Mouse (Mus musculus): ENCODE measurements around the gene Rasgrf1. TPM values are rescaled to one million over a fixed set of nuclear protein-coding genes. Genes with fewer than 3 reads are reported as not detected.

Gene Rasgrf1
- polyA plus RNA-seq, 1 experiment from 2014 or later: not detected

DNA sequence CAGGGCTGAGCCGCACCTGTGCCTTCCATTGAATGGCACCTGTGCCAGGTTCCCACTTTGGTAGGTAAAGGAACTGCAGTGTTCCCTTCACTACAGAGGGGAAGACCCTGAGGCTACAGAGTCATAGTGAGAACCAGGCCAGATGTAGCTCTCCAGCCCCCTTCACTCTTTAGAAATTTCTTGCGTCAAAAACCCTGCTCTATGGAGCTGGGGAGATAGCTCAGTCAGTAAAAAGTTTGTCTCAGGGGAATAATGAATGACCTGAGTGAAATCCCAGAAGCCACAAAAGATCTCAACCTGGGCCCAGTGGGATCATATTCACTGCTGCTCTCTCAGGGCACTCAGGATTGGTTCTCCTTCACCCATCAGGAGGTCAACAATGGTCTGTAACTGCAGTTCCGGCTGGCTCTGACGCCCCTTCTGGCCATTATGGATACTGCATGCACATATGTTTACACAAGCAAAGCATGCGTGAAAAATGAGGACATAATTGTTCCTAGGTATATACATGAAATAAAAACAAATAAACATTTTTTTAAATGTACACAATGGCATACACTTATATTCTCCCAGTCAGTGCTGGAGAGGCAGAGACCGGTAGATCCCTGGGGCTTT lies 59.2 kb downstream of the Rasgrf1 start:
- H3K9me3 ChIP-seq (ENCODE audit: control insufficient read depth, low read length): no peaks in the 10 kb centered on the region
- DNase-seq (ENCODE audit: low spot score) (no peak), ATAC-seq (replicated peaks; ENCODE audit: low FRiP score) (no peak)
- WGBS: 73% methylated on average over 6 of the region's 6 CpGs
- no peaks in the 10 kb centered on the region for H3K4me1 ChIP-seq (replicated peaks; ENCODE audit: control insufficient read depth, insufficient read depth, low read length)
- no peak overlapping the region for H3K4me2 ChIP-seq
- H3K4me3 ChIP-seq (ENCODE audit: low read depth, low read length): no peak overlapping the region
- H3K36me3 ChIP-seq (ENCODE audit: control insufficient read depth, insufficient read depth, low read length): no peaks in the 10 kb centered on the region
- H3K27me3 ChIP-seq (replicated peaks; ENCODE audit: control insufficient read depth, insufficient read depth, low read length): 0 out of 2 replicates have a peak, but pooled peaks cover 2% of the 10 kb centered on the region
- no peak overlapping the region for H3K27ac ChIP-seq (ENCODE audit: low read depth, low read length)
- H3K9ac ChIP-seq (ENCODE audit: low read depth, low read length): no peak overlapping the region

DNA sequence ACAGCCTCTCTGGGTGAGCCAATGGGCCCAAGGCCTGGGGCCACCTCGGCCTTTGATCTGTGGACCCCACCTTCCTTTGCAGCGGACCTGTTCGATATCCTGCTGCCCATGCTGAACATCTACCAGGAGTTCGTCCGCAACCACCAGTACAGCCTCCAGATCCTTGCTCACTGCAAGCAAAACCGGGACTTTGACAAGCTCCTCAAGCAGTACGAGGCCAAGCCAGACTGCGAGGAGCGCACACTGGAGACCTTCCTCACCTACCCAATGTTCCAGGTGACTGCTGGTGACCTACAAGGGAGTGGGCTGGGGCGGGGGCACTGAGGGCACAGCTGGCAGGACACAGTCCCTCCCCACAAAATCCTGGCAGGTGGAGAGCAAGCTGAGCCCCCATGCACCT lies 60.6 kb downstream of the Rasgrf1 start:
- Histone ChIP-seq H3K9me3 (ENCODE audit: control insufficient read depth, low read length) (no peaks in the 10 kb centered on the region), H3K27ac (ENCODE audit: low read depth, low read length) (no peak overlapping the region), H3K36me3 (ENCODE audit: control insufficient read depth, insufficient read depth, low read length) (no peaks in the 10 kb centered on the region), H3K4me3 (ENCODE audit: low read depth, low read length) (no peak overlapping the region), H3K4me1 (replicated peaks; ENCODE audit: control insufficient read depth, insufficient read depth, low read length) (no peaks in the 10 kb centered on the region), H3K4me2 (no peak overlapping the region), H3K9ac (ENCODE audit: low read depth, low read length) (no peak overlapping the region), H3K27me3 (replicated peaks; ENCODE audit: control insufficient read depth, insufficient read depth, low read length) (0 out of 2 replicates have a peak, but pooled peaks cover 2% of the 10 kb centered on the region)
- WGBS: 86% methylated on average over 10 of the region's 10 CpGs
- DNase-seq (ENCODE audit: low spot score): no peak
- ATAC-seq (replicated peaks; ENCODE audit: low FRiP score): no peak

- Histone ChIP-seq H3K36me3 (ENCODE audit: control insufficient read depth, insufficient read depth, low read length) (no peaks in the 10 kb centered on the region), H3K4me3 (ENCODE audit: low read depth, low read length) (no peak overlapping the region), H3K4me1 (replicated peaks; ENCODE audit: control insufficient read depth, insufficient read depth, low read length) (no peaks in the 10 kb centered on the region), H3K4me2 (no peak overlapping the region), H3K27me3 (replicated peaks; ENCODE audit: control insufficient read depth, insufficient read depth, low read length) (0 out of 2 replicates have a peak, but pooled peaks cover 2% of the 10 kb centered on the region), H3K27ac (ENCODE audit: low read depth, low read length) (no peak overlapping the region), H3K9ac (ENCODE audit: low read depth, low read length) (no peak overlapping the region), H3K9me3 (ENCODE audit: control insufficient read depth, low read length) (no peaks in the 10 kb centered on the region)
- WGBS: 67% methylated on average over 11 of the region's 11 CpGs
- DNase-seq (ENCODE audit: low spot score) (no peak), ATAC-seq (replicated peaks; ENCODE audit: low FRiP score) (no peak)
These were observed 61.3 kb downstream of the Rasgrf1 start for GRCm38 (mm10) chr9:89970886-89971486.

GRCm38 (mm10) chr9:89972321-89972720 lies 62.6 kb downstream of the Rasgrf1 start:
- 0 out of 2 replicates have a peak, but pooled peaks cover 2% of the 10 kb centered on the region for H3K27me3 ChIP-seq (replicated peaks; ENCODE audit: control insufficient read depth, insufficient read depth, low read length)
- no peak overlapping the region for H3K4me2 ChIP-seq
- WGBS: 15% methylated on average over 3 of the region's 3 CpGs
- no peak overlapping the region for H3K27ac ChIP-seq (ENCODE audit: low read depth, low read length)
- H3K9me3 ChIP-seq (ENCODE audit: control insufficient read depth, low read length): no peaks in the 10 kb centered on the region
- H3K4me1 ChIP-seq (replicated peaks; ENCODE audit: control insufficient read depth, insufficient read depth, low read length): no peaks in the 10 kb centered on the region
- H3K9ac ChIP-seq (ENCODE audit: low read depth, low read length): no peak overlapping the region
- no peak for ATAC-seq (replicated peaks; ENCODE audit: low FRiP score)
- H3K36me3 ChIP-seq (ENCODE audit: control insufficient read depth, insufficient read depth, low read length): no peaks in the 10 kb centered on the region
- DNase-seq (ENCODE audit: low spot score): no peak
- H3K4me3 ChIP-seq (ENCODE audit: low read depth, low read length): no peak overlapping the region

DNA sequence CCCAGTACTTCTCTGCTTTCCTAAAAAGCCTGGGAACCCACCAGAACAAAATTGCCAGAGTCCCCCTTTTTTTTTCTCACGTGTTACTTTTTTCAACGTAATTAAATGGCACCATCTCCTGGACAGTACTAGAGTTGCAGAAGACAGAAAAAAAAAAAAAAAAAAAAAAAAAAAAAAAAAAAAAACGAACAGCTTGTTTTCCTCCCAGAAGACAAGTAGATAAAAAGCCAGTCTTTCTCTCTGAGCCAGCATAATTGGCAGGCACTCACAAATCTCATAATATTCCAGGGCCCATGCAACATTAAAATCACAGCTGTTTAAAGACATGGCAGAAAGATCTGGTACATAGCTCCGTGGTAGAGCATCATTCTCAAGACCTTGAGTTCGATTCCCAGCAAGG lies 64.1 kb downstream of the Rasgrf1 start:
- ATAC-seq (replicated peaks; ENCODE audit: low FRiP score): no peak
- no peak overlapping the region for H3K27ac ChIP-seq (ENCODE audit: low read depth, low read length)
- DNase-seq (ENCODE audit: low spot score): no peak
- H3K4me3 ChIP-seq (ENCODE audit: low read depth, low read length): no peak overlapping the region
- H3K4me1 ChIP-seq (replicated peaks; ENCODE audit: control insufficient read depth, insufficient read depth, low read length): no peaks in the 10 kb centered on the region
- no peak overlapping the region for H3K9ac ChIP-seq (ENCODE audit: low read depth, low read length)
- 0 out of 2 replicates have a peak, but pooled peaks cover 2% of the 10 kb centered on the region for H3K27me3 ChIP-seq (replicated peaks; ENCODE audit: control insufficient read depth, insufficient read depth, low read length)
- H3K4me2 ChIP-seq: no peak overlapping the region
- no peaks in the 10 kb centered on the region for H3K36me3 ChIP-seq (ENCODE audit: control insufficient read depth, insufficient read depth, low read length)
- 30% methylated on average over 5 of the region's 5 CpGs for WGBS
- no peaks in the 10 kb centered on the region for H3K9me3 ChIP-seq (ENCODE audit: control insufficient read depth, low read length)

DNA sequence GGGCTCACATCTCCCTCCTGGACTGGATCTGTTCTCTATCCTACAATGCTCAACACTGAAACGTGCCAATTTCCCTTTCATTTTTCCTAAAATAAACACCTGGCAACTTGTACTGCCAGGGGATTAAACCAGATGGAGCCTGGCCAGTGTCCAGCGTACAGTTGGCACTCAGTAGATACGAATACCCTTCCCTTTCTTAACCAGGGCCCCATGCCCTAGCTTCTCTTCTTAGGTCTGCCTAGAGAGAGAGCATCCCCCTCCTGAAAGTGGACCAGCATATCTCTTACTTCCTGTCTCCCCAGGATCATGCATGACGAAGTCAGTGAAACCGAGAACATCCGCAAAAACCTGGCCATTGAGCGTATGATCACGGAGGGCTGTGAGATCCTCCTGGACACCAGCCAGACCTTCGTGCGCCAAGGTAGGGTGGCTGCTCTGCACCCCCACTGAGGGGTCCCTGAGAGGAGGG lies 64.8 kb downstream of the Rasgrf1 start:
- DNase-seq (ENCODE audit: low spot score): no peak
- H3K36me3 ChIP-seq (ENCODE audit: control insufficient read depth, insufficient read depth, low read length): no peaks in the 10 kb centered on the region
- no peaks in the 10 kb centered on the region for H3K9me3 ChIP-seq (ENCODE audit: control insufficient read depth, low read length)
- H3K4me3 ChIP-seq (ENCODE audit: low read depth, low read length): no peak overlapping the region
- 80% methylated on average over 10 of the region's 10 CpGs for WGBS
- no peaks in the 10 kb centered on the region for H3K4me1 ChIP-seq (replicated peaks; ENCODE audit: control insufficient read depth, insufficient read depth, low read length)
- H3K27me3 ChIP-seq (replicated peaks; ENCODE audit: control insufficient read depth, insufficient read depth, low read length): 0 out of 2 replicates have a peak, but pooled peaks cover 2% of the 10 kb centered on the region
- no peak overlapping the region for H3K9ac ChIP-seq (ENCODE audit: low read depth, low read length)
- H3K4me2 ChIP-seq: no peak overlapping the region
- H3K27ac ChIP-seq (ENCODE audit: low read depth, low read length): no peak overlapping the region
- no peak for ATAC-seq (replicated peaks; ENCODE audit: low FRiP score)

DNA sequence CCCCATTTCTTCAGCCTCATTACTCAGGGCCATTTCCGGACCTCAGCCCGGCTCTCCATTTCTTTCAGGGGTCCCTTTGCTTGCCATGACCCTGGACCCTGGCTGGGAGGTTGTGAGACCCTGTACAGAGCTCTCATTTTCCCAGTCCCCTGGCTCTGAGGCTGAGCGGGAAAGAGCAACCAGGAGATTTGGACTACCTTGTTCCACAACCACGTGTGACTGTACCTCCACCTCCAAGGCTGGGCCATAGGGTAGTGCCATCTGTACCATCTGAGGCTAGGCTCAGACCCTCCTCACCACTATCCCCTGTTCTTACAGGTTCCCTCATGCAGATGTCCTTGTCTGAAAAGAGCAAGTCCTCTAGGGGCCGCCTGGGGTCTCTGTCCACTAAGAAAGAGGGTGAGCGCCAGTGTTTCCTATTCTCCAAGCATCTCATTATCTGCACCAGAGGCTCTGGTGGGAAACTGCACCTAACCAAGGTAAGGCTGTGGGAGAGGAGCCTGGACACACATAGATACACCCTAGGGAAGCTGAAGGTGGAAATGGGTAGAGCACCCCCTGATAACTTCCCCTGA lies 66.7 kb downstream of the Rasgrf1 start:
- ATAC-seq (replicated peaks; ENCODE audit: low FRiP score) (no peak), DNase-seq (ENCODE audit: low spot score) (no peak)
- H3K9ac ChIP-seq (ENCODE audit: low read depth, low read length): no peak overlapping the region
- H3K4me2 ChIP-seq: no peak overlapping the region
- no peak overlapping the region for H3K4me3 ChIP-seq (ENCODE audit: low read depth, low read length)
- H3K36me3 ChIP-seq (ENCODE audit: control insufficient read depth, insufficient read depth, low read length): no peaks in the 10 kb centered on the region
- no peaks in the 10 kb centered on the region for H3K9me3 ChIP-seq (ENCODE audit: control insufficient read depth, low read length)
- no peak overlapping the region for H3K27ac ChIP-seq (ENCODE audit: low read depth, low read length)
- 0 out of 2 replicates have a peak, but pooled peaks cover 2% of the 10 kb centered on the region for H3K27me3 ChIP-seq (replicated peaks; ENCODE audit: control insufficient read depth, insufficient read depth, low read length)
- no peaks in the 10 kb centered on the region for H3K4me1 ChIP-seq (replicated peaks; ENCODE audit: control insufficient read depth, insufficient read depth, low read length)
- 71% methylated on average over 6 of the region's 6 CpGs for WGBS

DNA sequence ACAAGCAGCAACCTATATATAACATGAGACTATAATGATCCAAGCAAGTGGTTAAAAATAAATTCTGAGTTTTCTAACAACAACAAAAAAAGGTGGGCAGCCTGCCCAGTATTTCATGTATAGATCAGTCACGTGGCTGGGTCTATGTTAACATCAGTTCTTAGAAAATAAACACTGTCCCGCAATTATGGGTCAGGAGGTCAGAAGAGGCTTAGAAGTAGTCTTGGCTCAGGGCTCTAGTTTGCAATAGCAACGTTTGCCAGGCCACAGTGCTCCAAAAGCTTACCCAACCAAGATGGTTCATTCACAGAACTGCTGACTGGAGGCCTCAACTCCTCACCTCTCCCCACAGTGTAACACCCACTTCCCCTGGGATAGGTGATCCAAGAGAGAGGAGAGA lies 69.5 kb downstream of the Rasgrf1 start:
- Histone ChIP-seq H3K27me3 (replicated peaks; ENCODE audit: control insufficient read depth, insufficient read depth, low read length) (no peaks in the 10 kb centered on the region), H3K4me1 (replicated peaks; ENCODE audit: control insufficient read depth, insufficient read depth, low read length) (no peaks in the 10 kb centered on the region), H3K9ac (ENCODE audit: low read depth, low read length) (no peak overlapping the region), H3K4me2 (no peak overlapping the region), H3K9me3 (ENCODE audit: control insufficient read depth, low read length) (no peaks in the 10 kb centered on the region), H3K27ac (ENCODE audit: low read depth, low read length) (no peak overlapping the region), H3K36me3 (ENCODE audit: control insufficient read depth, insufficient read depth, low read length) (no peaks in the 10 kb centered on the region), H3K4me3 (ENCODE audit: low read depth, low read length) (no peak overlapping the region)
- 27% methylated on average over 3 of the region's 3 CpGs for WGBS
- ATAC-seq (replicated peaks; ENCODE audit: low FRiP score): no peak
- no peak for DNase-seq (ENCODE audit: low spot score)

All from liver, embryonic 11.5 days (tissue).